Mouse (Mus musculus) MEL (cell line): Measurements from ENCODE around the gene Slc46a2. TPM values are rescaled to one million over a fixed set of nuclear protein-coding genes. Genes with fewer than 3 reads are reported as not detected.

ENCODE experiments used
- DNase-seq: peaks from one replicate; pipeline ENCODE4 v3.0.0; 2011; ENCODE audit warnings: low read depth, low spot score
- H3K27ac ChIP-seq: 2 replicates; pipeline ENCODE4 v1.5.1; 2012; ENCODE audit warnings: low read depth, mild to moderate bottlenecking, control low read depth, low read length, moderate library complexity; ENCODE audit not compliant: control insufficient read depth
- H3K27me3 ChIP-seq, 2 experiments: fragments of 150-350 bp in 1 of 2; sonication (generic) in 1 of 2; 2 replicates each; pipeline ENCODE4 v1.6.1; 2012; ENCODE audit warnings: low read length in 2 of 2, mild to moderate bottlenecking in 2 of 2, improper control_type of control experiment in 1 of 2, moderate library complexity in 1 of 2; ENCODE audit not compliant: insufficient read depth in 2 of 2, control insufficient read depth in 1 of 2
- H3K36me3 ChIP-seq, 2 experiments: 2 replicates each; pipeline ENCODE4 v1.6.1; 2012 to 2014; ENCODE audit warnings: low read length in 2 of 2, improper control_type of control experiment in 1 of 2, inconsistent platforms in 1 of 2, mild to moderate bottlenecking in 1 of 2; ENCODE audit not compliant: insufficient read depth in 2 of 2, control insufficient read depth in 1 of 2
- H3K4me1 ChIP-seq, 2 experiments: fragments of 150-350 bp in 1 of 2; sonication (generic) in 1 of 2; 2 replicates each; pipeline ENCODE4 v1.6.1; 2012; ENCODE audit warnings: low read length in 2 of 2, improper control_type of control experiment in 1 of 2, mild to moderate bottlenecking in 1 of 2; ENCODE audit not compliant: insufficient read depth in 2 of 2, control insufficient read depth in 1 of 2
- H3K4me3 ChIP-seq, 2 experiments: fragments of 150-350 bp in 1 of 2; sonication (generic) in 1 of 2; 2 replicates each; pipeline ENCODE4 v1.5.1; 2012; ENCODE audit warnings: low read depth in 2 of 2, low read length in 2 of 2, mild to moderate bottlenecking in 2 of 2, moderate library complexity in 2 of 2, control low read depth in 1 of 2, improper control_type of control experiment in 1 of 2; ENCODE audit not compliant: control insufficient read depth in 1 of 2, insufficient read depth in 1 of 2
- H3K79me2 ChIP-seq: 2 replicates; pipeline ENCODE4 v1.6.1; 2012; ENCODE audit warnings: mild to moderate bottlenecking, low read length, moderate library complexity; ENCODE audit not compliant: control insufficient read depth, poor library complexity, insufficient read depth
- H3K9ac ChIP-seq: 2 replicates; pipeline ENCODE4 v1.6.1; 2012; ENCODE audit warnings: low read depth, mild to moderate bottlenecking, control low read depth, low read length, moderate library complexity; ENCODE audit not compliant: control insufficient read depth, poor library complexity, severe bottlenecking
- H3K9me3 ChIP-seq: fragments of 150-350 bp; sonication (generic); replicated peaks from 2 replicates; pipeline ENCODE4 v1.6.1; 2012; ENCODE audit warnings: mild to moderate bottlenecking, low read length, improper control_type of control experiment, moderate library complexity; ENCODE audit not compliant: insufficient read depth
- CHD1 ChIP-seq: IDR thresholded peaks from 2 replicates; pipeline ENCODE4 v1.6.1; 2012; ENCODE audit warnings: low read depth, mild to moderate bottlenecking, inconsistent platforms, low read length, improper control_type of control experiment
- CHD2 ChIP-seq: IDR thresholded peaks from 2 replicates; pipeline ENCODE4 v1.6.1; 2011; ENCODE audit warnings: low read length, improper control_type of control experiment
- E2F4 ChIP-seq: IDR thresholded peaks from 2 replicates; pipeline ENCODE4 v1.6.1; 2011; ENCODE audit warnings: low read depth, low read length, improper control_type of control experiment, borderline replicate concordance
- GABPA ChIP-seq: IDR thresholded peaks from 2 replicates; pipeline ENCODE4 v1.6.1; 2012; ENCODE audit warnings: low read depth, mild to moderate bottlenecking, inconsistent platforms, low read length, improper control_type of control experiment, moderate library complexity
- HCFC1 ChIP-seq: IDR thresholded peaks from 2 replicates; pipeline ENCODE4 v1.6.1; 2012; ENCODE audit warnings: low read depth, mild to moderate bottlenecking, inconsistent platforms, low read length, improper control_type of control experiment, moderate library complexity
- JUND ChIP-seq: IDR thresholded peaks from 2 replicates; pipeline ENCODE4 v1.6.1; 2011; ENCODE audit warnings: low read depth, mild to moderate bottlenecking, improper control_type of control experiment, low read length
- KAT2A ChIP-seq: conservative IDR thresholded peaks from 2 replicates; pipeline ENCODE4 v1.6.1; 2012; ENCODE audit warnings: low read depth, low read length, improper control_type of control experiment, inconsistent platforms
- MAFK ChIP-seq: IDR thresholded peaks from 2 replicates; pipeline ENCODE4 v1.6.1; 2011; ENCODE audit warnings: low read depth, mild to moderate bottlenecking, low read length, improper control_type of control experiment, borderline replicate concordance
- MAZ ChIP-seq: IDR thresholded peaks from 2 replicates; pipeline ENCODE4 v1.6.1; 2012; ENCODE audit warnings: low read depth, mild to moderate bottlenecking, inconsistent platforms, low read length, improper control_type of control experiment
- MXI1 ChIP-seq: IDR thresholded peaks from 2 replicates; pipeline ENCODE4 v1.6.1; 2011; ENCODE audit warnings: mild to moderate bottlenecking, low read depth, low read length, improper control_type of control experiment
- MYC ChIP-seq: IDR thresholded peaks from 2 replicates; pipeline ENCODE4 v1.6.1; 2011; ENCODE audit warnings: low read depth, mild to moderate bottlenecking, low read length, improper control_type of control experiment, moderate library complexity
- NELFE ChIP-seq: IDR thresholded peaks from 2 replicates; pipeline ENCODE4 v1.6.1; 2011; ENCODE audit warnings: low read depth, low read length, improper control_type of control experiment
- POLR2AphosphoS5 ChIP-seq: IDR thresholded peaks from 2 replicates; pipeline ENCODE4 v1.6.1; 2012; ENCODE audit warnings: low read depth, borderline replicate concordance, mild to moderate bottlenecking, inconsistent platforms, low read length, moderate library complexity, mixed read lengths
- RAD21 ChIP-seq: IDR thresholded peaks from 2 replicates; pipeline ENCODE4 v1.6.1; 2011; ENCODE audit warnings: mild to moderate bottlenecking, low read depth, low read length, improper control_type of control experiment
- RCOR1 ChIP-seq: IDR thresholded peaks from 2 replicates; pipeline ENCODE4 v1.6.1; 2012; ENCODE audit warnings: low read depth, mild to moderate bottlenecking, inconsistent platforms, low read length, improper control_type of control experiment
- SIN3A ChIP-seq: IDR thresholded peaks from 2 replicates; pipeline ENCODE4 v1.6.1; 2012; ENCODE audit warnings: low read length, improper control_type of control experiment, inconsistent platforms
- SMC3 ChIP-seq: IDR thresholded peaks from 2 replicates; pipeline ENCODE4 v1.6.1; 2011; ENCODE audit warnings: low read depth, low read length, improper control_type of control experiment
- TCF12 ChIP-seq: IDR thresholded peaks from 2 replicates; pipeline ENCODE4 v1.6.1; 2014; ENCODE audit warnings: low read depth, mild to moderate bottlenecking, inconsistent platforms, low read length, improper control_type of control experiment, moderate library complexity
- UBTF ChIP-seq: IDR thresholded peaks from 2 replicates; pipeline ENCODE4 v1.6.1; 2012; ENCODE audit warnings: low read depth, mild to moderate bottlenecking, inconsistent platforms, low read length, improper control_type of control experiment, moderate library complexity, borderline replicate concordance; ENCODE audit not compliant: insufficient read depth
- USF1 ChIP-seq: IDR thresholded peaks from 2 replicates; pipeline ENCODE4 v1.6.1; 2014; ENCODE audit warnings: low read depth, mild to moderate bottlenecking, inconsistent platforms, low read length, improper control_type of control experiment, moderate library complexity
- ZC3H11A ChIP-seq: IDR thresholded peaks from 2 replicates; pipeline ENCODE4 v1.6.1; 2012; ENCODE audit warnings: low read depth, mild to moderate bottlenecking, inconsistent platforms, low read length, improper control_type of control experiment
- ZKSCAN1 ChIP-seq: IDR thresholded peaks from 2 replicates; pipeline ENCODE4 v1.6.1; 2012; ENCODE audit warnings: low read depth, mild to moderate bottlenecking, inconsistent platforms, low read length, improper control_type of control experiment, moderate library complexity
- polyA plus RNA-seq, 2 experiments: library from polyadenylated mRNA; stranded (reverse) in 1 of 2; unstranded in 1 of 2; fragments of >175 nt in 1 of 2; fragments of >200 nt in 1 of 2; gene quantifications; 2 replicates each; pipeline versions ENCODE4 v1.2.1 to v1.2.4; 2012; ENCODE audit warnings: low replicate concordance in 2 of 2, low read depth in 1 of 2; ENCODE audit not compliant: insufficient read length in 2 of 2, insufficient read depth in 1 of 2, missing spikeins in 1 of 2
- total RNA-seq: library from RNA; depleted of rRNA; stranded (reverse); fragments of 300-350 nt; gene quantifications from 2 replicates; pipeline ENCODE4 v1.2.3, GENCODE M21; 2012

Gene Slc46a2
- total and polyA plus RNA-seq, 3 experiments, result not detected

DNA sequence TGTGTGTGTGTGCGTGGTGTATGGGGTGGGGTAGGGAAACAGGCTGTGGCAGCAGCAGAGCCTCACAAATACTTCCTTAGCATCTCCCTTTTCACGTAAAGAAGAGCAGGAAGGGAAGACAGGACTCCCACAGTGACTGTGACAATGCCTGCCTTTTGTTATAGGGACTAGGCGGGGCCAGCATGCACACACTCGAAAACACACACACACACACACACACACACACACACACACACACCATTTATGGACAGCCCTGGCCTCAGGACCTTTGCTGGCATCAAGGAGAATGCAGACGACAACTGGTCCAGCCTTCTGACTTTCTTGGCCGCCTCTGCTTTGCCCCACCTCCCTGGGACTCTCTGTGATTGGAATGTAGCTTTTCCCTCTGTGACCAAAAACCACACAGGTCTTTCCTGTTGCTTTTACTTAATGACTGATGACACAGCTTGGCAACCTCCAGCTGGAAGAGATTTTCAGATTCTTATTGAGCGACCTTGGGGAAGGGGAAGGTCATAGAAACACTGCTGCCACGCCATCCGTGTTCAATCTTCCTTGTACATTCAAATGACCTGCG is 7.1 kb downstream of the Slc46a2 start:
- Histone ChIP-seq H3K4me1 (no peaks in the 10 kb centered on the region), H3K27ac (no peak overlapping the region), H3K27me3 (peaks cover 0 to 2% of the 10 kb centered on the region in 2 experiments; a peak in 3 of 4 replicates), H3K79me2 (no peaks in the 10 kb centered on the region), H3K9ac (no peak overlapping the region), H3K36me3 (no peaks in the 10 kb centered on the region), H3K4me3 (no peak overlapping the region), H3K9me3 (no peaks in the 10 kb centered on the region)
- no peak for DNase-seq
- TF ChIP-seq POLR2AphosphoS5 (no peak), ZKSCAN1 (no peak), USF1 (no peak), NELFE (no peak), UBTF (no peak), MAFK (no peak), RCOR1 (no peak), MAZ (no peak), E2F4 (no peak), TCF12 (no peak), MYC (no peak), SMC3 (no peak), CHD2 (no peak), JUND (no peak), RAD21 (no peak), SIN3A (no peak), CHD1 (no peak), HCFC1 (no peak)

DNA sequence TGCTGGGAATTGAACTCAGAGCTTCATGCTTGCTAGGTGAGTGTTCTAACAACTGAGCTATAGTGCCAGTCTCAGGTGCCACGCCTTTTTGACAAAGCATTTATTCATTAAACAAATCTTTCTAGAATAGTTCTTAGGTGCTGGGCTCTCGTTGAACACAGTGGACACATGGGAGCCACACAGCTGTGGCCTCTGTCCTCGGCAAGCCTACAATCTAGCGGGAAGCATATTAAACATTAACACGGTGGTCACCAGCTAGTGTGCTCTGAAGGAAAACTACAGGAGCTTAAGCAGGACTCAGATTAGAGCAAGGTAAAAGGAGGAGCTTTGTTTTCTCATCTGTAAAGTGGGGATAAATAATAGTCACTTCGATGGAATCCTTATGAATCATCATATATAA is 7.8 kb downstream of the Slc46a2 start:
- H3K36me3 ChIP-seq, result no peaks in the 10 kb centered on the region
- no peaks in the 10 kb centered on the region for H3K4me1 ChIP-seq
- DNase-seq, result no peak
- H3K9me3 ChIP-seq, result no peaks in the 10 kb centered on the region
- no peak overlapping the region for H3K9ac ChIP-seq
- peaks cover 0 to 2% of the 10 kb centered on the region in 2 experiments; a peak in 3 of 4 replicates for H3K27me3 ChIP-seq
- no peak overlapping the region for H3K4me3 ChIP-seq
- TF ChIP-seq JUND (no peak), HCFC1 (no peak), MXI1 (no peak), ZC3H11A (no peak), MAZ (no peak), GABPA (no peak), TCF12 (no peak), KAT2A (no peak)
- no peaks in the 10 kb centered on the region for H3K79me2 ChIP-seq
- no peak overlapping the region for H3K27ac ChIP-seq
